Mouse (Mus musculus) thymus, postnatal 25 days (tissue): ENCODE results near the gene Esrp2.
A peak's percentile ranks its signal among the peaks of the same experiment; 100 is the strongest.

Source experiments
- DNase-seq: peaks from one replicate; pipeline ENCODE4 v3.0.0; 2022

The Esrp2 gene

GRCm38 (mm10) chr8:106146014-106146413 is 9.2 kb upstream of the Esrp2 start:
- DNase-seq: no peak

DNA sequence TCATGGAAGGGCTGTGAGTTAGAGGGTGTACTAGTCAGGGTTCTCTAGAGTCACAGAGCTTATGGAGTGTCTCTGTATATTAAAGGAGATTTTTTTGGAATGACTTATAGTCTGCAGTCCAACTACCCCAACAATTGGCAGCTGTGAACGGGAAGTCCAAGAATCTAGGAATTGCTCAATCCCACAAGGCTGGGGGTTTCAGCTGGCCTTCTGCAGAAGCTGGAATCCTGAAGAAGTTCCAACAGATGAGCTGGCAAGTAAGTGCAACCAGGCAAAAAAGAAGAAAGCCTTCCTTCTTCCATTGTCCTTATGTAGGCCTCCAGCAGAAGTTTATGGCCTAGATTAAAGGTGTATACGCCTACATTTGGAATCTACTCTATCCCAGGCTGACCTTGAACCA is 8.6 kb upstream of the Esrp2 start:
- DNase-seq: no peak

- peak; percentile 87 for DNase-seq
These were observed 4.0 kb upstream of the Esrp2 start for GRCm38 (mm10) chr8:106140769-106141168.

- DNase-seq: no peak
These were observed 3.4 kb upstream of the Esrp2 start for GRCm38 (mm10) chr8:106140191-106140590.

DNA sequence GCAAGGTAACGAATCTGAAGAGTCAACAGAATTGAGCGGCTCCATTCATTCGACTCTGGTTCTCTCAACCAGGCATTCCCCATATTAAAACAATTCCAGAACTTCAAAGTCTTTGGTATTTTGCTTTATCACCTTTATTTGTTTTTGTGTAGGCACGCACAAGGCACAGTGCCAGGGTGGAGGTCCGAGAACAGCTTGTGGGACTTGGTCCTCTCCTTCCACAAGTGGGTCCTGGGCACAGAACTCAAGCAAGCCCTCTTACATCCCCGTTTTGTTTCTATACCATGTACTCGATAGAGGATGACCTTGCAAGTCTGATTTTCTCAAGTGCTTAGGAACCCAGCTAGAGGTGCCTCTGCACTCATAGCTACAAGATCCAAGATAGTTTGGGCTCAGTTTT is 1.8 kb upstream of the Esrp2 start:
- DNase-seq: no peak

DNA sequence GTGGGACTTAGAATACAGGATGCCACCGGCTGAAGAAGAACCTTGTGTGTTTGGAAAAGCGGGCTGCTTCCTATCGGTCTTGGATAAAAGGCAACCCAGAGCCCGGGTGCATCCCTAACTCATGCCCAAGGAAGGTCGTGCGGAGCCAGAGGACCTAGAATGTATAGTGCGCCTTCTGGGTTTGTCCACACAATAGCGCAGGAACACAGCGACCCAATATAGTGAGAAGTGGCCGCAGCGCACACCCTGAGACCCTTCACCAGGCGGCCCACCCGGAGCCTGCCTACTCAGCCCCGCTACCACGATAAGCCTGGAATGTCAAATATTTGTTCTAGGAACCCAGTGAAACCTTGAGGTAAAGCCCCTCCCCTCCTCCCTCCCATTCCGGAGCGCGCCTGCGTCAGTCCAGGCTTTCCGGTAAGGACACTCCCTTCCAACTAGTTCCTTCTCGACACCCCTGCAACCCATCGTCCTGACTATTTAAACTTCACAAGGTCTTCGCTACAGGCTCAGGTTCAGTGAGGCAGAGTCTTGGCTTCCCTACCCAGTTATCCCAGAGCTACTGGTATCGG is 1.2 kb upstream of the Esrp2 start:
- DNase-seq: no peak

DNA sequence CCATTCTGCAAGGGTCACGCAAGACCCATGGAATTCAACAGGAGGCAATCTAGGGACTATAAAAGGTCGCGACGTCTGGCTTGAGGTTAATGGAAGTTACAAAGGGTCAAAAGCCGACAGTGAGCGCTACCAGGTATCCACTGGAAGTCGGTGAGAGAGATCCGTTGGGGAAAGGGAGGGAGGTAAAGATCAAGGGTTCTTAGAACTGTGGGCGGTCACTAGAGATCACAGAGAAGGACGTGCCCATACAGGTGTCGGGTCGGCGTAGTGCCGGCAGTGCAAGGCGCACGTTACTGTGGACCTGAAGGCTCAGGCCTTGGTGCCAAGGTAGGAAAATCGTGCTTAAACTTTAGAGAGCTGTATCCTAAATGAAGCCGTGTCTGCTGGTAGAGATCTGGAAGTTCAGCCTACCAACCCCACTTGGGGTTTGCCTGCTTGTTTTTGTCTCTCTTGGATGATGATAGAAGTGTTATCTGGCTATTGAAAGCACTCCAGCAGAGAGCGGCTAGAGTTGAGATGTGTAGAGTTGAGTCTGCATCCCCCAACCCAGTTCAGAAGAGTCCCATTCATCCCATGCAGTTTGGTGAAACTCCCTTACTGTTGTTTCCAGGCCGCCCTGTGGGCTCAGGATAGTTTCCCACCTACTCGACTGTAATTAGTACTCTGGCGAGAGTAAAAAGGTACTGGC is 588 bp upstream of the Esrp2 start:
- DNase-seq: no peak

- no peak for DNase-seq
These were observed 1.1 kb downstream of the Esrp2 start for GRCm38 (mm10) chr8:106135672-106136071.

- no peak for DNase-seq
These were observed 1.8 kb downstream of the Esrp2 start for GRCm38 (mm10) chr8:106134751-106135571.

- no peak for DNase-seq
These were observed 2.8 kb downstream of the Esrp2 start for GRCm38 (mm10) chr8:106133946-106134345.

GRCm38 (mm10) chr8:106133526-106133925 is 3.2 kb downstream of the Esrp2 start:
- no peak for DNase-seq

DNA sequence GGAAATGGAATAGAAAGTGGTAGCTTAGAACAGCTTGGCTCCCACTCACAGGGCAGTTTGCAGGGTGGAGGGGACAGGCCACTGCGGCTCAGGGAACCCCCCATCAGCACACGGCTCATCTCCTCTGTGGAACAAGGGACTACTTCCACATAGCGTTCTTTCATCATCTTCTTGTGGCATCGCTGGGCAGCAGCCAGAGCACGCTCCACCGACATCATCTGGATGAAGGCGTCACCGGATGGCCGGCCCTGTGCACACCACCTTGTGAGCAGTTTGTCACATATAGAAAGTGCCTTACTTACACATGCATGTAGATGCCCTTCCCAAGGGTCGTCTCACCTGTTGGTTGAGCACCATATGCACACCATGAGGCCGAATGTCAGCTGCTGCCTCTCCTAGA is 4.4 kb downstream of the Esrp2 start:
- no peak for DNase-seq

DNA sequence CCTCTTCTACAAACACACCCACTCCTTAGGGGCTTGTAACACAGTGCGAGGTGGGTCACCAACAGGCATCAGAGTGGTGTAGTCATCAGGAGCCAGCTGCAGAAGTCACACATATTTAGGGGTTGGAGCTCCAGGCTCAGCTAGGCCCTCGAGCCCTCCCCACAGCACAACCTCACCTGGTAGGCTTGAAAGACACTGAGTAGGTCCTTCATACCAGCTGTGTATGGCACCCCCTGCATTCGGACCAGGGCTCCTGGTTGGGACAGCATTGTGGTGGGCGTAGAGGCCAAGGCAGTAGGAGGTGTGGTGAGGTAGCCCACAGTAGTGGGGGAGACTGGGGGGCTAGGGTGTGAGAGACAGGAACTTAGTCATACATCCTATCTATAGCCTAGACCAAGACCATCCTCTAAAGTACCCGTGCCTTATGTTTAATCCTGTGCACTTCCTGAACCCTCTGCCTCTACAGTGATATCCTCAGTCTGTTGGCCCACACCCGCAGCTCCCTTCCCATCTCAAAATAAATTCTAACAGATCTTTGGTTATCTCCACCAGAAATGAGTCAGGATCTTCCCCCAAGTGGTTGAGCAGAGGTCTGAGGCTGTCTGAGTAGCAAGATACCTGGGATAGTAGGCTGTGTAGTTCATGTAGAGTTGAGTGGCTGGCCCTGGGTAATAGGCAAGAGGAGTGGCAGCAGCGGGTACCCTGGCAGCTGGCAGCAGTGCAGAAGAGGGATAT is 5.1 kb downstream of the Esrp2 start:
- DNase-seq: no peak

DNA sequence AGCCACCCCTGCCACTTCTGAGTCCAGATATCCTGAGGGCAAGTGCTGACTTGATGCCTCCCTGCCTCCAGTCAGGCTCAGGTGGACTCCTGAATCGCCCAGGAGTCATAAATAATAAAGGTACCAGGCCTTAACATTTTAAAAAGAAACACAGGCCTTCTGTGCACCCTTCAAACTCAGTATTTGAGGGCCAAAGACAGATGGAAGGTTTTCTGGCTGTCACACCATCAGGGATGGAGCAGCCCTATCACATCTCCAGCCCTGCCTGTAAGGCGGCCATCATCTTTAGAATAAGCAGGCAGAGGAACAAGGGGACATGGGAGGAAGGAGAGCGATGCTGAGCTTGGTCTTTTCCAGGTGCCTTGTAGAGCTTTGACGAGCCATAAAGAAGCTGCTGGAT is 5.8 kb downstream of the Esrp2 start:
- DNase-seq: no peak

GRCm38 (mm10) chr8:106130505-106130904 is 6.3 kb downstream of the Esrp2 start:
- DNase-seq: no peak

DNA sequence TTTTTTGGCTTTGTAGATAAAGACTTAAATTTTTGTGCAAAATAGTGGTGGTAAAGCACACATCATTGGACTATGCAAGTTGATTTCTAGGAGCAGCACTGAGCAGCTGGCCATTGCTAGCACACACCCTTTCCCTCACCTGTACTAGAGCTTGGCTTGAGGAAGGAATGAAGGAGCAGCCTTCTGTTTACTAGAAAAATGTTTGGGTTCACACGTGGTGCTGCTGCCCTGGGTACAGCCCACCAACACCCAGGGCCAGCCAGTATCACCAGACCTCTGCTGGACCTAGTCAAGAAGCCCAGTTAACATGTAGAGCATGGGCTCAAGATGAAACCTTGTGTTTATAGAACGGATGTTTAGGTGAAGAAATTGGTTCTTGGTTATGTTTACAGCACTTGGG is 6.8 kb downstream of the Esrp2 start:
- no peak for DNase-seq

DNA sequence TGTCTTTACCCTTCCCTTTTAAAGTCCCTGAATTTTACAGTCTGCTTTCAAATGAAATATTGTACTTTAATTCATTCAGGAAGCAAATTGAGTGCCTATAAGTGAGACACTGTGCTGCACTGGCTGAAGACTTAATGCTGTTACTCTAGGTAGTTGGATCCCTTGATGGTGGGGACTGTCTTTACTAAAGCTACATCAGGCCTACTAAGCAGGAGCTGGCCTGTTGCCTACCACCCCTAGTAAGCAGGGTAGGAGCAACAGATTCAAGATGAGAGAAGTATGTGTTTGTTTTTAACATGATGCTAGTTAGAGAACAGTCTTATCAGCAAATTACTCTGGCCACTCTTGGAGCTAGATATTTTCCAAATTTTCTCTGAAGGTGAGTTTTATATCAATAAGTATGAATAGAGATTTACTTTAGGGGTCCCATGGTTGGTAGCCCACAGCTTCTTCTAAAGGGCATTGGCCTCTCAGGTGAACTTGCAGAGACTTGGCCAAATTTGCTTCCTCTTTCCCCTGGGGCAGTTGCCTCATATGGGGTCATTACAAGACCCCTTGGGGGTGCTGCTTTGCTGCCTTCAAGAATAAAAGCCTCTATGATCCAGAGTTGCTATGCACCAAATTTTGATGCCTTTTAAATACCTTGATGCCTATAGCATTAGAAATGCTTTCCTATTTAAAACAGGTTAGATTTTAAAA is 7.4 kb downstream of the Esrp2 start:
- no peak for DNase-seq

DNA sequence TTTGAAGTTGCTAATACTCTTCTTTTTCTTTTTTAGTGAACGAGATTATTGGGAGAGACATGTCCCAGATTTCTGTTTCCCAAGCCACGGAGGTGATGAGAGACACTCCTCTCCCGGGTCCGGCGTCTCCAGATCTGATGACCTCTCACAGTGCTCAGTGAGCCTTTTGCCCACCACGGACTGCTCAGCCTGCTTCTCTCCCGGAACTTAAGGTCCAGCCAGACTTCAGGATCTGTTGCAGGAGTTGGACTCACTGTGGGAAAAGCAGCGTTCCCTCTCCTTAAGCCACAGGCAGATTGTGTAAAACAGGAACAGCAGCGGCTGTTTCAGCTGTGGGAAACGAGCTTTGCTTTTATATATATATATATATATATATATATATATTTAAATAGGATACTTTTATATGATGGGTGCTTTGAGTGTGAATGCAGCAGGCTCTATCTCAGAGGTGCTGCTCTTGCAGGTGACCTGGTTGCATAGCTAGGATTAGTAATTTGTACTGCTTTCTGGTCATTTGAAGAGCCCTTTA is 8.8 kb downstream of the Esrp2 start:
- no peak for DNase-seq

GRCm38 (mm10) chr8:106127054-106127453 is 9.7 kb downstream of the Esrp2 start:
- no peak for DNase-seq

GRCm38 (mm10) chr8:106126055-106126454 is 10.7 kb downstream of the Esrp2 start:
- DNase-seq: no peak

GRCm38 (mm10) chr8:106123443-106123842 is 13.3 kb downstream of the Esrp2 start:
- DNase-seq: no peak

DNA sequence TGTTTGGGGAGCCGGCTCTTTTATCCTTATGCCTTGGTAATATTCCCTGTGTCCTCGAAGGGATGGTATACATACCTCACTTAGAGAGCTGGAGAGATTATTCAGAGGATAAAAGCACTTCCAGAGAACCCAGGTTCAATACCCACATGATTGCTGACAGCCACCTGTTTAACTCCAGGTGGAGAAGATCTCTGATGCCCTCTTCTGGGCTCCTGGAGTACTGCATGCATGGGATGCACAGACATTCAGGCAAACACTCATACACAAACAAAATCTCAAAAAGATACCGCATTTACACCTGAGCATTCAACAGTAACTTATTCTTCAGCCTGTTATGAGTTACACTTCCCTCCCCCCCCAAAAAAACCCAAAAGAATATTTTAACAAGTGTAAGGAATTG is 20.9 kb downstream of the Esrp2 start:
- peak; percentile 90 for DNase-seq

DNA sequence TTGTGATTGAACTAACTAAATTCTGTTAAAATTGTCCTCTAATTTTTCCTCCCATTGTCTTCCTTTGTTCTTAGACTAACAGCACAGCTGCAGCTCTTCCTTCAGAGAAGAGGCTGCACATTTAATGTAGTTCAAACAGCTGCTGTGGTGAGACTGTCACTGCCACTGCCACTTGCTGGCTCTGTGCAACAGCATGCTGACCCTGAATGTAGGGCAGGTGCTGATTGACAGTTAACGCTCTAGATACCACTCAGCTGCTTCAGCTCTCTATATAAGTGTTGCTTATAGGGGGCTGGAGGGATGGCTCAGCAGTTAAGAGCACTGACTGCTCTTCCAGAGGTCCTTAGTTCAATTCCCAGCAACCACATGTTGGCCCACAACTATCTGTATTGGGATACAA is 24.3 kb downstream of the Esrp2 start:
- DNase-seq: peak; percentile 75
